Mouse (Mus musculus): Measurements from ENCODE around the gene Zdhhc13. TPM values are rescaled to one million over a fixed set of nuclear protein-coding genes. Genes with fewer than 3 reads are reported as not detected.

Gene Zdhhc13
- polyA plus RNA-seq (2015; fragmentation: Nextera tagmentation; extraction: Ambion mirVana) = 28.8 TPM in 2 replicates

- Histone ChIP-seq H3K27ac (peak within 1 kb of the TSS; percentile 44; the same call in 1 of the 2 replicates), H3K4me1 (peaks cover 12% of the 10 kb centered on the region), H3K4me2 (replicated peaks) (peak within 1 kb of the TSS; percentile 78), H3K36me3 (no peaks in the 10 kb centered on the region; the same call in 1 of the 2 replicates), H3K27me3 (no peaks in the 10 kb centered on the region), H3K4me3 (peak within 1 kb of the TSS; percentile 82), H3K9ac (peak within 1 kb of the TSS; percentile 81), H3K9me3 (no peaks in the 10 kb centered on the region)
- peak; percentile 99 for ATAC-seq (ENCODE audit: low FRiP score, low read depth)
- WGBS = under 1% methylated on average over 43 of the region's 57 CpGs
Measured at GRCm38 (mm10) chr7:48788851-48789572, at the start of gene Zdhhc13. TSS of gene Zdhhc13 (plus strand) at chr7:48789003.

GRCm38 (mm10) chr7:48749298-48750163, 39.3 kb upstream of the Zdhhc13 start:
- peak overlapping the region; percentile 50 for H3K9ac ChIP-seq
- peak overlapping the region; percentile 71 for H3K4me2 ChIP-seq (replicated peaks)
- peak; percentile 78 for ATAC-seq (ENCODE audit: low FRiP score, low read depth)
- no peak overlapping the region for H3K27ac ChIP-seq
- no peaks in the 10 kb centered on the region for H3K9me3 ChIP-seq
- H3K4me1 ChIP-seq = peaks cover 4% of the 10 kb centered on the region; the same call in 1 of the 2 replicates
- H3K4me3 ChIP-seq = peak overlapping the region; percentile 40
- 1% methylated on average over 24 of the region's 24 CpGs for WGBS
- H3K27me3 ChIP-seq = no peaks in the 10 kb centered on the region
- no peaks in the 10 kb centered on the region for H3K36me3 ChIP-seq

GRCm38 (mm10) chr7:48750164-48750809, 38.5 kb upstream of the Zdhhc13 start:
- Histone ChIP-seq H3K27me3 (no peaks in the 10 kb centered on the region), H3K4me2 (replicated peaks) (peak overlapping the region; percentile 71), H3K4me1 (peaks cover 4% of the 10 kb centered on the region; the same call in 1 of the 2 replicates), H3K36me3 (no peaks in the 10 kb centered on the region), H3K9me3 (no peaks in the 10 kb centered on the region), H3K27ac (no peak overlapping the region), H3K4me3 (peak overlapping the region; percentile 40; the same call in 1 of the 2 replicates), H3K9ac (no peak overlapping the region)
- ATAC-seq (ENCODE audit: low FRiP score, low read depth) = no peak; the same call in 1 of the 2 replicates
- WGBS = 60% methylated on average over 8 of the region's 8 CpGs

DNA sequence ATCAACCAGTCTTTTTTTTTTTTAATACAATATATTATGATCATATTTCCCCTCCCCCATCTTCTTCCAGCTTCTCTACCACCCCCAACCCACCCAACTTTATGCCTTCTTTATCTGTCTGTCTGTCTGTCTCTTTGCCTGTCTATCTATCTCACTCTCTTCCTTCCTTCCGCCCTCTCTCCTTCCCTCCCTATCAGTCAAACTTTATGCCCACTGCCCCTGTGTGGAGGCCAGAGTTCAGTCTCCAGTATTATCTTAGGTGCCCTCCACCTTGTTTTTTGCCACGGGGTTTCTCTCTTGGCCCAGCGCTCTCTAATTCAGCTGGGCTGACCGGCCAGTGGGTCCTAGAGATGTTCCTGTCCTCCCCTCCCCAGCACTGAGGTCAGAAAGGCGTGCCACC, 37.6 kb upstream of the Zdhhc13 start:
- no peak overlapping the region for H3K4me3 ChIP-seq
- H3K4me1 ChIP-seq = peaks cover 4% of the 10 kb centered on the region; the same call in 1 of the 2 replicates
- WGBS = 82% methylated on average over 5 of the region's 5 CpGs
- H3K36me3 ChIP-seq = no peaks in the 10 kb centered on the region
- H3K27ac ChIP-seq = no peak overlapping the region
- H3K27me3 ChIP-seq = no peaks in the 10 kb centered on the region
- no peak overlapping the region for H3K9ac ChIP-seq
- no peaks in the 10 kb centered on the region for H3K9me3 ChIP-seq
- no peak overlapping the region for H3K4me2 ChIP-seq (replicated peaks)
- no peak for ATAC-seq (ENCODE audit: low FRiP score, low read depth)

DNA sequence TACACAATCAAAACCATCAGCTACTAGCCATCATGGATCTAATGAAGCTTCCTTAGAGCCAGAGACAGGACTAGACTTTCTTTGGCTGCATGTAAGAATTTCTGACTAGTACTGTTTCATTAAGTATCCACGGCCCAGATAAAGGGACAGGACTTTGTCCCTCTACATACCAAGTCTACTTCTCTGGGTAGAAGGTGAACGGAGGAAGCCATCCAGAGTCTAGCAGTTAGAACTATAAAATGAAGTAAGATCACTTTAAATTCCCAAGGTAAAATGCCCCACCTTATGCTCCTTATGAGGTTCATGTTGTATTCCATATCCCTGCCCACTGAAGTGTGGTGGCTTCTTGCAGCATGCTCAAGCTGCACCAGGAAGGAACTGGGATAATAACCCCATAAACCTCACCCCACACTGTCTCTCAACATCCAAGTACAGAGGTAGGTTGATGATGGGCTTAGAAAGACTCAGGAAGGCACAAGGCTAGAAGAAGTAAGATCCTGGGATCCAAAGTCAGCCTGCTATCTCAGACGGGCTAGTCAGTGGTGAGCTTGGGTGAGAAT, 34.3 kb upstream of the Zdhhc13 start:
- H3K4me2 ChIP-seq (replicated peaks) = no peak overlapping the region
- H3K27me3 ChIP-seq = no peaks in the 10 kb centered on the region
- H3K36me3 ChIP-seq = no peaks in the 10 kb centered on the region
- no peaks in the 10 kb centered on the region for H3K9me3 ChIP-seq
- H3K4me1 ChIP-seq = peaks cover 4% of the 10 kb centered on the region; the same call in 1 of the 2 replicates
- H3K4me3 ChIP-seq = no peak overlapping the region
- 73% methylated on average over 3 of the region's 3 CpGs for WGBS
- no peak overlapping the region for H3K27ac ChIP-seq
- ATAC-seq (ENCODE audit: low FRiP score, low read depth) = no peak
- no peak overlapping the region for H3K9ac ChIP-seq

DNA sequence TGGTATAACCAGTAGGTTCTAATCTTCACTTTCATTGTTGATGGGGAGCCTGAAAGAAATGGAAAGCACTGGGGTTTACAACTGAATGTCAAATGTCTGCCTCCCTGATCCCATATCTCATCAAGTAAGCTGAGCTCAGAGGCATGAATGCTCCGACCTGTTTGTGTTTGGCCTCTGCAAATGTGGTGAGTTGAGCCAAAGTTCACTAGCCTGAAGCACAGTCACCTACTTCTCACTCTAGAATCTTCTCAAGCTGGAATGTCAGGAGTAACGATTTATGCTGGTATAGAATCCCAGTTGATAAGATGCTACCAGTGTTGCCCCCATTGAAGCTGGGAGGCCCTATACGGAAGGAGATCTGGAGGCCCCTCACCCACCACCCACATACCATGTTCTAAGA, 33.0 kb upstream of the Zdhhc13 start:
- 83% methylated on average over 3 of the region's 3 CpGs for WGBS
- no peaks in the 10 kb centered on the region for H3K27me3 ChIP-seq
- H3K27ac ChIP-seq = no peak overlapping the region
- no peak for ATAC-seq (ENCODE audit: low FRiP score, low read depth)
- no peaks in the 10 kb centered on the region for H3K36me3 ChIP-seq
- H3K4me2 ChIP-seq (replicated peaks) = no peak overlapping the region
- H3K9me3 ChIP-seq = no peaks in the 10 kb centered on the region
- H3K4me3 ChIP-seq = no peak overlapping the region
- no peaks in the 10 kb centered on the region for H3K4me1 ChIP-seq
- H3K9ac ChIP-seq = no peak overlapping the region

- WGBS = 93% methylated on average over 4 of the region's 4 CpGs
- no peaks in the 10 kb centered on the region for H3K27me3 ChIP-seq
- no peak for ATAC-seq (ENCODE audit: low FRiP score, low read depth)
Measured at GRCm38 (mm10) chr7:48756306-48756931, 32.4 kb upstream of the Zdhhc13 start.

GRCm38 (mm10) chr7:48758083-48758482, 30.7 kb upstream of the Zdhhc13 start:
- Histone ChIP-seq H3K36me3 (no peaks in the 10 kb centered on the region), H3K4me3 (no peak overlapping the region), H3K27ac (no peak overlapping the region), H3K27me3 (no peaks in the 10 kb centered on the region), H3K9me3 (no peaks in the 10 kb centered on the region), H3K9ac (no peak overlapping the region), H3K4me2 (replicated peaks) (no peak overlapping the region), H3K4me1 (no peaks in the 10 kb centered on the region)
- no peak for ATAC-seq (ENCODE audit: low FRiP score, low read depth)
- WGBS = 65% methylated on average over 1 of the region's 1 CpGs

More at GRCm38 (mm10) chr7:48756306-48756931, 32.4 kb upstream of the Zdhhc13 start:
- H3K4me3 ChIP-seq = no peak overlapping the region
- no peaks in the 10 kb centered on the region for H3K9me3 ChIP-seq
- no peak overlapping the region for H3K27ac ChIP-seq
- no peak overlapping the region for H3K9ac ChIP-seq
- no peaks in the 10 kb centered on the region for H3K36me3 ChIP-seq
- no peak overlapping the region for H3K4me2 ChIP-seq (replicated peaks)
- H3K4me1 ChIP-seq = no peaks in the 10 kb centered on the region

- WGBS = 81% methylated on average over 1 of the region's 1 CpGs
Measured at GRCm38 (mm10) chr7:48760789-48761188, 28.0 kb upstream of the Zdhhc13 start.

GRCm38 (mm10) chr7:48762289-48762688, 26.5 kb upstream of the Zdhhc13 start:
- H3K4me3 ChIP-seq = no peak overlapping the region
- no peaks in the 10 kb centered on the region for H3K27me3 ChIP-seq
- WGBS = 62% methylated on average over 1 of the region's 1 CpGs
- H3K9ac ChIP-seq = no peak overlapping the region
- no peaks in the 10 kb centered on the region for H3K36me3 ChIP-seq
- no peaks in the 10 kb centered on the region for H3K9me3 ChIP-seq
- H3K4me2 ChIP-seq (replicated peaks) = no peak overlapping the region
- H3K4me1 ChIP-seq = no peaks in the 10 kb centered on the region
- no peak overlapping the region for H3K27ac ChIP-seq
- ATAC-seq (ENCODE audit: low FRiP score, low read depth) = no peak

More at GRCm38 (mm10) chr7:48760789-48761188, 28.0 kb upstream of the Zdhhc13 start:
- H3K4me2 ChIP-seq (replicated peaks) = no peak overlapping the region
- no peak overlapping the region for H3K4me3 ChIP-seq
- ATAC-seq (ENCODE audit: low FRiP score, low read depth) = no peak
- H3K27ac ChIP-seq = no peak overlapping the region
- H3K9ac ChIP-seq = no peak overlapping the region
- H3K4me1 ChIP-seq = no peaks in the 10 kb centered on the region
- H3K36me3 ChIP-seq = no peaks in the 10 kb centered on the region
- no peaks in the 10 kb centered on the region for H3K27me3 ChIP-seq
- no peaks in the 10 kb centered on the region for H3K9me3 ChIP-seq

DNA sequence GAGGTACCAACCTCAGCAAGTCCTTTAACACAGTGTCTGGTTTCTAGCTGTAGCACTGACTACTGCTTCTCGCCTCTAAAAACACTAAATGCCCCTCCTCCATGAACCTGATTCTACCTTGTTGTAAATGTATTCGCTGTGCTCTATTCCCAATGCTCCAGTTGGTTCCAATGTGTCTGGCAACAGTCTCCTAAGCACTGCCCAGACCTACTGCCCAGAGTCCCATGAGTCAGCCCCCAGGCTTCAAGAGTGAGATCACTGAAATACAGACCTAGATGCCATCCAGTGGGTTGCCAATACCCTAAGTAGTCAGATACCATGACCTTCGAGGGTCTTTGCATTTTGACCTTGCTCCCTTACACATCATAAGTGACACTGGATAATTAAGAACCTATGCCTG, 26.1 kb upstream of the Zdhhc13 start:
- Histone ChIP-seq H3K9me3 (no peaks in the 10 kb centered on the region), H3K9ac (no peak overlapping the region), H3K27me3 (no peaks in the 10 kb centered on the region), H3K4me2 (replicated peaks) (no peak overlapping the region), H3K4me1 (no peaks in the 10 kb centered on the region), H3K4me3 (no peak overlapping the region), H3K27ac (no peak overlapping the region), H3K36me3 (no peaks in the 10 kb centered on the region)
- no peak for ATAC-seq (ENCODE audit: low FRiP score, low read depth)
- WGBS = 73% methylated on average over 3 of the region's 3 CpGs

Data from limb, embryonic 13.5 days (tissue).